ENCODE assay signal across 10 mouse cellular contexts in genomic region chr3:40845521-40845920, GRCm38 (mm10). TPM values are rescaled to one million over a fixed set of nuclear protein-coding genes. Genes with fewer than 3 reads are reported as not detected.
A peak's percentile ranks its signal among the peaks of the same experiment; 100 is the strongest.
DNase-seq lines count a peak whose midpoint lies in the region; ATAC-seq and TF ChIP-seq lines count a peak whose summit lies in the region.
"Not testable (repeated sequence)": the region's sequence is repeated elsewhere in the genome, so short reads cannot be mapped to it uniquely, and the experiment has no call there.
"Had no signal": no experiment of that assay in that cellular context is flagged by ENCODE, and none has a peak within 500 bp of the region (broad histone marks: within the 10 kb centered on the region; RNA-seq: fewer than 3 reads in every experiment).

No protein-coding gene starts in this region.

- TF ChIP-seq POLR2A in heart, adult 2 months (IDR thresholded peaks at IDR 0.05; ENCODE audit: insufficient read depth, low read depth, low read length) = not testable (repeated sequence)

- WGBS in embryonic facial prominence, embryonic 15.5 days = 59% methylated on average over 5 of the region's 6 CpGs
- 77% methylated on average over 6 of the region's 6 CpGs for WGBS in heart, adult 2 months
- 76% methylated on average over 5 of the region's 6 CpGs for WGBS in hindbrain, embryonic 16.5 days
- 79% methylated on average over 6 of the region's 6 CpGs for WGBS in lung, embryonic 15.5 days
- WGBS in neural tube, embryonic 13.5 days = 81% methylated on average over 5 of the region's 6 CpGs

- H3K79me3 ChIP-seq in C2C12 (ENCODE audit: low read depth) = not testable (repeated sequence)

- H3K4me2 ChIP-seq in embryonic facial prominence, embryonic 15.5 days (replicated peaks) = peak overlapping the region; percentile 75
- peak overlapping the region; percentile 61 for H3K4me2 ChIP-seq in hindbrain, embryonic 16.5 days (ENCODE audit: low read length)
- H3K4me2 ChIP-seq in lung, embryonic 15.5 days = peak overlapping the region; percentile 77
- H3K4me2 ChIP-seq in neural tube, embryonic 13.5 days = peak overlapping the region; percentile 60

- intact Hi-C loops in heart, adult 2 months (cut with DNase I) = loop anchor here (5.0 kb wide), 1 partner anchor 47 kb away; no protein-coding TSS in a partner anchor
- intact Hi-C loops in left cerebral cortex, postnatal 25 days (cut with DNase I) = not testable (repeated sequence)

- not testable (repeated sequence) for H3K36me3 ChIP-seq in C2C12 (ENCODE audit: control insufficient read depth, insufficient read depth); embryonic facial prominence, embryonic 15.5 days; heart, adult 2 months (ENCODE audit: control insufficient read depth, insufficient read depth, low read length); hindbrain, embryonic 16.5 days (ENCODE audit: control insufficient read depth, insufficient read depth, low read length); lung, embryonic 15.5 days; neural tube, embryonic 13.5 days

- H3ac ChIP-seq in C2C12 (ENCODE audit: control insufficient read depth, insufficient read length, low read depth) = not testable (repeated sequence)

- peak; percentile 13 for DNase-seq in brain, adult 2 months (ENCODE audit: low read depth, low spot score)
- DNase-seq in heart, adult 2 months = peak in 1 of 2 experiments; percentile 13
- peak; percentile 8 to 20 for DNase-seq in left cerebral cortex, postnatal 25 days (ENCODE audit: low spot score in 2 of 2)

- H3K4me1 ChIP-seq in embryonic facial prominence, embryonic 15.5 days; heart, adult 2 months (ENCODE audit: control insufficient read depth, insufficient read depth, low read length); hindbrain, embryonic 16.5 days (ENCODE audit: control insufficient read depth, insufficient read depth, low read depth, low read length); lung, embryonic 15.5 days; neural tube, embryonic 13.5 days (replicated peaks): not testable (repeated sequence)

- H3K4me3 ChIP-seq in C2C12 (ENCODE audit: insufficient read depth, poor library complexity, severe bottlenecking) = peak overlapping the region; percentile 11
- H3K4me3 ChIP-seq in embryonic facial prominence, embryonic 15.5 days (replicated peaks) = peak overlapping the region; percentile 52
- peak overlapping the region; percentile 56 for H3K4me3 ChIP-seq in heart, adult 2 months
- peak overlapping the region; percentile 52 for H3K4me3 ChIP-seq in hindbrain, embryonic 16.5 days (ENCODE audit: low read length)
- peak overlapping the region; percentile 54 for H3K4me3 ChIP-seq in lung, embryonic 15.5 days
- peak overlapping the region; percentile 53 for H3K4me3 ChIP-seq in neural tube, embryonic 13.5 days

- H3K27me3 ChIP-seq in C2C12 (ENCODE audit: control insufficient read depth, insufficient read depth, insufficient read length); embryonic facial prominence, embryonic 15.5 days; heart, adult 2 months (ENCODE audit: control insufficient read depth, insufficient read depth, low read length); hindbrain, embryonic 16.5 days (replicated peaks; ENCODE audit: control insufficient read depth, insufficient read depth, low read length); lung, embryonic 15.5 days; neural tube, embryonic 13.5 days: not testable (repeated sequence)

- H3K9ac ChIP-seq in embryonic facial prominence, embryonic 15.5 days; heart, adult 2 months (ENCODE audit: low read depth, low read length); lung, embryonic 15.5 days: not testable (repeated sequence)
- peak overlapping the region; percentile 31; the same call in 1 of the 2 replicates for H3K9ac ChIP-seq in hindbrain, embryonic 16.5 days (ENCODE audit: low read depth, low read length)
- H3K9ac ChIP-seq in neural tube, embryonic 13.5 days = peak overlapping the region; percentile 75; the same call in 1 of the 2 replicates

- H3K79me2 ChIP-seq in C2C12 (ENCODE audit: control insufficient read depth, insufficient read depth); heart, adult 2 months (replicated peaks; ENCODE audit: control insufficient read depth, insufficient read depth, low read length): not testable (repeated sequence)

- ATAC-seq in embryonic facial prominence, embryonic 15.5 days (ENCODE audit: insufficient number of reproducible peaks, low FRiP score, low TSS enrichment, low read depth); hindbrain, embryonic 16.5 days; lung, embryonic 15.5 days (ENCODE audit: borderline replicate concordance, extremely low read depth, low FRiP score, low TSS enrichment); neural tube, embryonic 13.5 days (ENCODE audit: low read depth): not testable (repeated sequence)

- H3K27ac ChIP-seq in embryonic facial prominence, embryonic 15.5 days (replicated peaks); hindbrain, embryonic 16.5 days (ENCODE audit: low read depth, low read length); lung, embryonic 15.5 days: not testable (repeated sequence)
- H3K27ac ChIP-seq in heart, adult 2 months = peak overlapping the region; percentile 76
- H3K27ac ChIP-seq in neural tube, embryonic 13.5 days (replicated peaks) = peak overlapping the region; percentile 82; the same call in 1 of the 2 replicates

- TF ChIP-seq CTCF in C2C12 (IDR thresholded peaks at IDR 0.05; ENCODE audit: control insufficient read depth, insufficient read depth, insufficient read length); heart, adult 2 months (IDR thresholded peaks at IDR 0.05): not testable (repeated sequence)

- TF ChIP-seq EP300 in heart, adult 2 months (IDR thresholded peaks at IDR 0.05; ENCODE audit: insufficient read depth, low read depth, low read length) = not testable (repeated sequence)

- H3K9me3 ChIP-seq in embryonic facial prominence, embryonic 15.5 days (replicated peaks); hindbrain, embryonic 16.5 days (ENCODE audit: control insufficient read depth, low read length); lung, embryonic 15.5 days; neural tube, embryonic 13.5 days: not testable (repeated sequence)

RNA-seq across cellular contexts. Expression of gene Mfsd8, which starts 1.2 kb away (rescaled TPM):
- polyA plus RNA-seq in C2C12 (2012; fragmentation: generic; extraction: Trizol) = 1.8 TPM
- polyA plus RNA-seq in embryonic facial prominence, embryonic 15.5 days (2015; fragmentation: Nextera tagmentation; extraction: Ambion mirVana) = 10.0 and 10.2 TPM in 2 replicates
- total RNA-seq in heart, adult 2 months (2021) = 10 to 100 TPM; 16.1 to 18.9 TPM
- polyA plus RNA-seq in heart, adult 2 months (2012; rRNA removed) = 4.9 and 12.6 TPM in 2 replicates
- 10.7 and 11.1 TPM in 2 replicates for polyA plus RNA-seq in hindbrain, embryonic 16.5 days (2015; fragmentation: Nextera tagmentation; extraction: Ambion mirVana)
- total RNA-seq in left cerebral cortex, postnatal 25 days (2021) = 10 to 100 TPM; 19.0 to 20.0 TPM
- polyA plus RNA-seq in lung, embryonic 15.5 days (2015; fragmentation: Nextera tagmentation; extraction: Ambion mirVana) = 7.7 and 7.8 TPM in 2 replicates
- 11.6 and 11.7 TPM in 2 replicates for polyA plus RNA-seq in neural tube, embryonic 13.5 days (2015; fragmentation: Nextera tagmentation; extraction: Ambion mirVana)

RNA-seq across cellular contexts. Expression of gene Abhd18, which starts 1.2 kb away (rescaled TPM):
- 0.47 TPM for polyA plus RNA-seq in C2C12 (2012; fragmentation: generic; extraction: Trizol)
- polyA plus RNA-seq in embryonic facial prominence, embryonic 15.5 days (2015; fragmentation: Nextera tagmentation; extraction: Ambion mirVana) = 9.1 and 10.3 TPM in 2 replicates
- 10 to 100 TPM; 73.8 to 93.5 TPM for total RNA-seq in heart, adult 2 months (2021)
- 14.6 and 37.3 TPM in 2 replicates for polyA plus RNA-seq in heart, adult 2 months (2012; rRNA removed)
- 11.2 and 12.7 TPM in 2 replicates for polyA plus RNA-seq in hindbrain, embryonic 16.5 days (2015; fragmentation: Nextera tagmentation; extraction: Ambion mirVana)
- 10 to 100 TPM; 11.8 to 12.6 TPM for total RNA-seq in left cerebral cortex, postnatal 25 days (2021)
- 6.5 and 6.8 TPM in 2 replicates for polyA plus RNA-seq in lung, embryonic 15.5 days (2015; fragmentation: Nextera tagmentation; extraction: Ambion mirVana)
- polyA plus RNA-seq in neural tube, embryonic 13.5 days (2015; fragmentation: Nextera tagmentation; extraction: Ambion mirVana) = 10.5 and 12.7 TPM in 2 replicates

RNA-seq across cellular contexts. Expression of gene Plk4, which starts 45.7 kb away (rescaled TPM):
- polyA plus RNA-seq in C2C12 (2012; fragmentation: generic; extraction: Trizol) = 15.7 TPM
- 46.8 and 52.8 TPM in 2 replicates for polyA plus RNA-seq in embryonic facial prominence, embryonic 15.5 days (2015; fragmentation: Nextera tagmentation; extraction: Ambion mirVana)
- 1 to 10 TPM; 1.1 to 1.5 TPM for total RNA-seq in heart, adult 2 months (2021)
- polyA plus RNA-seq in heart, adult 2 months (2012; rRNA removed) = 1.5 TPM in 2 replicates
- polyA plus RNA-seq in hindbrain, embryonic 16.5 days (2015; fragmentation: Nextera tagmentation; extraction: Ambion mirVana) = 14.3 and 15.4 TPM in 2 replicates
- 1 to 10 TPM; 3.7 to 4.8 TPM for total RNA-seq in left cerebral cortex, postnatal 25 days (2021)
- 71.9 and 72.9 TPM in 2 replicates for polyA plus RNA-seq in lung, embryonic 15.5 days (2015; fragmentation: Nextera tagmentation; extraction: Ambion mirVana)
- 14.0 and 17.9 TPM in 2 replicates for polyA plus RNA-seq in neural tube, embryonic 13.5 days (2015; fragmentation: Nextera tagmentation; extraction: Ambion mirVana)

RNA-seq across cellular contexts. Expression of gene 1700034I23Rik, which starts 56.8 kb away (rescaled TPM):
- not detected for polyA plus RNA-seq in C2C12 (2012; fragmentation: generic; extraction: Trizol)
- polyA plus RNA-seq in embryonic facial prominence, embryonic 15.5 days (2015; fragmentation: Nextera tagmentation; extraction: Ambion mirVana) = 0.18 and 0.21 TPM in 2 replicates
- under 1 TPM in 1 of 2 experiments, not detected in 1; 0.23 TPM for total RNA-seq in heart, adult 2 months (2021)
- 0.06 TPM in 2 replicates for polyA plus RNA-seq in heart, adult 2 months (2012; rRNA removed)
- polyA plus RNA-seq in hindbrain, embryonic 16.5 days (2015; fragmentation: Nextera tagmentation; extraction: Ambion mirVana) = 0.20 and 0.27 TPM in 2 replicates
- under 1 TPM in 1 of 2 experiments, not detected in 1; 0.27 TPM for total RNA-seq in left cerebral cortex, postnatal 25 days (2021)
- 0.10 and 0.28 TPM in 2 replicates for polyA plus RNA-seq in lung, embryonic 15.5 days (2015; fragmentation: Nextera tagmentation; extraction: Ambion mirVana)
- polyA plus RNA-seq in neural tube, embryonic 13.5 days (2015; fragmentation: Nextera tagmentation; extraction: Ambion mirVana) = 0.15 and 0.47 TPM in 2 replicates
- total RNA-seq: hematopoietic stem cell, adult 5-6 weeks; neutrophil, adult 5-6 weeks had no signal
